Mouse (Mus musculus) ES-E14 (cell line): ENCODE data around the gene R3hdml.

Source experiments
- CHD2 ChIP-seq: IDR thresholded peaks from 2 replicates; pipeline ENCODE4 v1.6.1; 2014; ENCODE audit warnings: mild to moderate bottlenecking, low read depth, low read length, inconsistent platforms
- HCFC1 ChIP-seq: IDR thresholded peaks from 2 replicates; pipeline ENCODE4 v1.6.1; 2012; ENCODE audit warnings: low read length, inconsistent platforms, borderline replicate concordance; ENCODE audit not compliant: insufficient read depth
- MAFK ChIP-seq: IDR thresholded peaks from 2 replicates; pipeline ENCODE4 v1.6.1; 2014; ENCODE audit warnings: mild to moderate bottlenecking, low read depth, low read length, inconsistent platforms; ENCODE audit not compliant: insufficient read depth
- ZC3H11A ChIP-seq: IDR thresholded peaks from 2 replicates; pipeline ENCODE4 v1.6.1; 2012; ENCODE audit warnings: low read depth, mild to moderate bottlenecking, inconsistent platforms, low read length, borderline replicate concordance
- ZNF384 ChIP-seq: IDR thresholded peaks from 2 replicates; pipeline ENCODE4 v1.6.1; 2012; ENCODE audit warnings: low read depth, low read length, inconsistent platforms

DNA sequence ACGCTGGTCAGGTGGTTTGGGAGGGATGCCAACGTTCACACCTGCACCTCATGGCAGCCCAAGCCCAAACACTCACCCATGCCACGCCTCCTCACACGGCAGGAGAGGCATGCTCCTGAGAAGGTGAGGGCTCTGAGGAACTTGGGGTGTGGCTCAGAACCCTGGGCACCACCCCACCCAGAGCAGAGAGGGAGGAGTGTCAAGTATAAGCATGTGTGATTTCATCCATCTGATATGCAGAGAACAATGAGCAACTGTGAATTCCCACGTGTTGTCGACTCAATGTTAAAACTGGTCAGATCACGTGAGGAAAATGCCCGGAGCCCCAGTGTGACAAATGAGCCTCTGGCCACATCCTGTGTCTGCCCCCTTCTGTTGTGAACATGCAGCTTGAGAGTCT lies 25.3 kb upstream of the R3hdml start:
- TF ChIP-seq MAFK: no peak
- TF ChIP-seq HCFC1: no peak
- TF ChIP-seq CHD2: no peak
- TF ChIP-seq ZNF384: no peak
- TF ChIP-seq ZC3H11A: no peak
